Mouse (Mus musculus) adrenal gland, postnatal 10 days (tissue): Measurements from ENCODE around the gene Olfr854. TPM values are rescaled to one million over a fixed set of nuclear protein-coding genes. Genes with fewer than 3 reads are reported as not detected.

Experiments used
- DNase-seq: peaks from one replicate; pipeline ENCODE4 v3.0.0; 2021; ENCODE audit warnings: mixed read lengths
- long read RNA-seq, 2 experiments: library from polyadenylated mRNA; stranded (forward); transcript quantifications; one replicate each; pipeline ENCODE4 v2.0.0; 2021
- total RNA-seq, 2 experiments: library from RNA; stranded (reverse); gene quantifications; 2 replicates each; pipeline ENCODE4 v1.2.3; 2021

The Olfr854 gene
- total RNA-seq: not detected
- long read RNA-seq, experiment 1: 0 reads
- long read RNA-seq, experiment 2: 0 reads

DNA sequence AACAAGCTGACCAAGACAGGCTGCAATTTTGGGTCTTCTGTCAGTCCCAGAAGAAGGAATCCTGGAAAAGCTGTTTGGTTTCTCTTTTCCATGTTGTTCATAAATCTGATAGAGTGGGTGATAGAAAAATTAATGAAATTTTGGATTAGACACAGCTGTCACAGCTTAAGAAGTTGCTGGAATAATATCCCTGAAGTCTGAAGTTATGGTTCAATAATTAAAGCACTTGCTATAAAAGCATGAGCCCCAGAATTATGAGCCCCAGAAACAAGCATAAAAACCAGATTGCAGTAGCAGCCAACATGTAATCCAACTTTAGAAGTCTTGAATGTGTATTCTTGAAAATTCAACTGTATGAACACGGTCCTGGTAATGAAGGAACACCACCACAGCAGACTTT lies at the start of gene Olfr854:
TSS of gene Olfr854 (minus strand) at position 101 of the 400 bp plus-strand sequence.
- DNase-seq: no peak

DNA sequence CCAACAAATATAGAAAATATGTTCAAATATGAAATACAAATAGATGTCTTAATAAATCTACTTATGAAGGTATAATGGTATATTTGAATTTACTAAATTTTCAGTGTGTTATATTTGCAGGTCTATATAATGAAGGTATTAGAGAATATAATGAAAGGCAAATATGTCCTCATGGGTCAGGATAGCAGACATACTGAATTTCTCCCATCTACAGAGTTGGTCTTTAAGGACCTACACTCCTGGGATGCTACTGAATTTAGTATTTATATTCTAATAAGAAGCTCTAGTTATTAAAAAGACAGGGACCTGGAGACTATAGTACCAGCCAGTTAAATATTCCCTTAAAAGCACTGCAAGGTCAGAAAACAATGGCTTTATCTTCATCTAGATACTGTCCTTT lies 15.1 kb upstream of the Olfr854 start, which contains the start of gene Olfr855:
TSS of gene Olfr855 (plus strand) at position 301 of the 400 bp plus-strand sequence.
- no peak for DNase-seq

DNA sequence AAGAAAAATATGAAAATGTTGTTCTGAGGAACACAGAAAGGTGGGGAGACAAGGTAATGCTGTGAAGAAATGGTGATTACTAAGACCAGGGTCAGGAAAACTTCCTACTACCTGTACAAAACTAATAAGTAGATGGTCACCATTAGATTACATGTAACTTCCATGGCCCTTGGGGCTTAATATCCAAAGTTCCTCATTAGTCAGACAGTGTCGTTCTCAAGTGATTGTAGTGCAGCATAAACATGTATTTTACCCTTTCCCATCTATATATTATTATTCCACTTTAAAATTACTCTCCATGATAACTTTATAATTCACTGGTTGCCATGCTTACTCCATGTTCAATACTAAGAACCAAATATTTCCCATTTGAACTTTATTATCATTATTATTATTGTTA lies 26.2 kb downstream of the Olfr854 start, which contains the start of gene Olfr853:
TSS of gene Olfr853 (minus strand) at position 101 of the 400 bp plus-strand sequence.
- no peak for DNase-seq

Other genes with a start within 250 kb of the Olfr854 start
- not detected for gene Olfr845, start 230.9 kb downstream of the Olfr854 start, total RNA-seq
- gene Olfr846, start 203.4 kb downstream of the Olfr854 start, total RNA-seq: not detected
- gene Olfr847, start 188.7 kb downstream of the Olfr854 start, total RNA-seq: not detected
- gene Olfr849, start 127.1 kb downstream of the Olfr854 start, total RNA-seq: not detected
- not detected for gene Olfr850, start 89.1 kb downstream of the Olfr854 start, total RNA-seq
- gene Olfr851, start 74.1 kb downstream of the Olfr854 start, total RNA-seq: not detected
- not detected for gene Olfr853, start 26.3 kb downstream of the Olfr854 start, total RNA-seq
- not detected for gene Olfr855, start 15.2 kb upstream of the Olfr854 start, total RNA-seq
- gene Zfp317, start 54.7 kb upstream of the Olfr854 start, total RNA-seq: 10 to 100 TPM; 15.6 to 19.0 TPM
- gene Olfr857, start 142.1 kb upstream of the Olfr854 start, total RNA-seq: not detected
- not detected for gene Olfr58, start 212.9 kb upstream of the Olfr854 start, total RNA-seq
- gene Olfr859, start 237.5 kb upstream of the Olfr854 start, total RNA-seq: not detected